Mouse (Mus musculus): Measurements from ENCODE around the gene Dnajb8. TPM values are rescaled to one million over a fixed set of nuclear protein-coding genes. Genes with fewer than 3 reads are reported as not detected.

Dnajb8 gene
- total RNA-seq, 2 experiments from 2014 or later, result not detected

GRCm38 (mm10) chr6:88199718-88200692 lies 22.1 kb upstream of the Dnajb8 start:
- DNase-seq, result no peak

- no peak for DNase-seq
Measured at GRCm38 (mm10) chr6:88200693-88201609, 21.1 kb upstream of the Dnajb8 start.

GRCm38 (mm10) chr6:88201926-88202700 lies 20.0 kb upstream of the Dnajb8 start:
- no peak for DNase-seq

- peak; percentile 40 to 69 for DNase-seq
Measured at GRCm38 (mm10) chr6:88202921-88203690, 19.0 kb upstream of the Dnajb8 start.

GRCm38 (mm10) chr6:88203791-88204405 lies 18.2 kb upstream of the Dnajb8 start:
- DNase-seq, result no peak

DNA sequence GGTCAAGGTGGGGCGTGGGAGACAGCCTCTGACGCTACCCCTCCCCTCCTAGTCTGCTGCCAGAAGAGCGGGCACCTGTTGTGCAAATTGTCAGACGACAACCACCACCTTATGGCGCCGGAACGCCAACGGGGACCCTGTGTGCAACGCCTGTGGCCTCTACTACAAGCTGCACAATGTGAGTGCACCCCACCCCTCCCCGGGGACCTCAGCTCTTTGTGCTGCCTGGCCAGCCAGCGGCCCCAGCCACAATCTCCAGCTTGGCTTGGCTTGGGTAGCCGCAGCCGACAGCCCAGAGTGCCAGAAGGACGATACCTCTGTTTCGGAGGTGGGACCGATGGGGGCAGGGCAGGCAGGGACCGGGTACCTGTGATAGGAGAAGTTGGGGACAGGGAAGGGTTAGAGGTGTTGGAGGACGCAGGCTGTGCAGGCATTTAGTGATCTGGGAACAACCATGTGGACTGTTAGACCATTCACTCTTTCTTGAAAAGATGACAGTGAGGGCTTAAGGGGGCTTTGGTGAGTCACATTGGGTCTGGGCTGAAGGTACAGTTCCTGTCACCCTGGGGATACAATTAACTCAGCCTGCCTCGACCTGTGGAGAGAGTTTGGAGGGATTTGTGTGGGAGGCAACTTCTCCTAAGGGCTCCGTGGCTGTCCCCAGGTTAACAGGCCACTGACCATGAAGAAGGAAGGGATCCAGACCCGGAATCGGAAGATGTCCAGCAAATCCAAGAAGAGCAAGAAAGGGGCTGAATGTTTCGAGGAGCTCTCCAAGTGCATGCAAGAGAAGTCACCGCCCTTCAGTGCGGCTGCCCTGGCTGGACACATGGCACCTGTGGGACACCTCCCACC lies 17.3 kb upstream of the Dnajb8 start:
- no peak for DNase-seq

DNA sequence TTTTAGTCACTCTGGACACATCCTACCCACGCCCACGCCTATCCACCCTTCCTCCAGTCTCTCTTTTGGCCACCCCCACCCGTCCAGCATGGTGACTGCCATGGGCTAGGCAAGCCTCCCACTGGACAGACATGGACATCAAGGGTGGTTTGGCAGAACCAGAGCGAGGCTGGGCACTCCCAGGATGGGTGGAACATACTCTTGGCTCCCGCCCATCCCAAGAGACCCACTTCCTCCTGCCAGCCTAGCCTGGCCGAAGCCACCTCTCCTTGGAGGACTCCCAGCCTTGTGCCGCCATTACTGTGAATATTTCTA lies 16.7 kb upstream of the Dnajb8 start:
- no peak for DNase-seq

DNA sequence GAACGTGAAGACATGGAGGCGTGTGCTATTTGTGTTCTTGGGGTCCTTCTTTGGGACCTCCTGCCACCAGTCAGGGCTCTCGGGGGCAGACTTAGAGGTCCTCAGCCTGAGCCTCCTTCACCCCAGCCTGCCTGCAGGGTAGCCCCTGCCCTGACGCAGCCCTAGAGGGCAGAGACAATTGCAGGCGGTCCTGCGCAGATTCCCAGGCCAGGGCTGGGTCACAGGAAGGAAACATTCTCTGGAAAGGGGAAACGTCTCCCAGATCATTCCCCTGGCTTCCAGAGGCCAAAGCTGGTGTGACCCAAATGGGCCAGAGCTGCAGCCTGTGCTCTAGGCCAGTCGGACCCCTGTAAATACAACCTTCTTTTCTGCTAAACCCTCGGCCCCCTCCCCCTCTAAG lies 16.1 kb upstream of the Dnajb8 start:
- peak; percentile 33 to 48 for DNase-seq

DNA sequence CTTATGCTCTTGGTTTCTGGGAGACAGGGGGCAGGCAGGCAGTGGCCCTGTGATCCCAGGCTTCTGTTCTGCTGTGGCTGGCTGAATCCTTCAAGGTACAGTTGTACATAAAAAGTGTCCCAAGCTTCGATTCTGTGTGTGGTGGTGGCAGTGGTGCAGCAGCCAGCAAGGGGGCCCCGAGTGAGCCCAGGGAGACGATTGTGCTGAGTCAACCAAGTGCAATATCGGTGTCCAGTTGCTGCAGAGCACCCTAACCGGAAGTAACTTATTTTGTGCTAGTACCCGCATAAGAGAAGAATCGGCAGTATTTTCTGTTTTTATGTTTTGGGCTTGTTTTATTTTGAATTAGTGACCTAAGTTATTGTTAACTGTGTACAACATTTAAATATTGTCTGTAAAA lies 15.5 kb upstream of the Dnajb8 start:
- DNase-seq, result no peak

GRCm38 (mm10) chr6:88207403-88208033 lies 14.6 kb upstream of the Dnajb8 start:
- no peak for DNase-seq

GRCm38 (mm10) chr6:88208321-88208720 lies 13.7 kb upstream of the Dnajb8 start:
- DNase-seq, result no peak

- no peak for DNase-seq
Measured at GRCm38 (mm10) chr6:88209453-88209852, 12.6 kb upstream of the Dnajb8 start.

- no peak for DNase-seq
Measured at GRCm38 (mm10) chr6:88210182-88210581, 11.9 kb upstream of the Dnajb8 start.

DNA sequence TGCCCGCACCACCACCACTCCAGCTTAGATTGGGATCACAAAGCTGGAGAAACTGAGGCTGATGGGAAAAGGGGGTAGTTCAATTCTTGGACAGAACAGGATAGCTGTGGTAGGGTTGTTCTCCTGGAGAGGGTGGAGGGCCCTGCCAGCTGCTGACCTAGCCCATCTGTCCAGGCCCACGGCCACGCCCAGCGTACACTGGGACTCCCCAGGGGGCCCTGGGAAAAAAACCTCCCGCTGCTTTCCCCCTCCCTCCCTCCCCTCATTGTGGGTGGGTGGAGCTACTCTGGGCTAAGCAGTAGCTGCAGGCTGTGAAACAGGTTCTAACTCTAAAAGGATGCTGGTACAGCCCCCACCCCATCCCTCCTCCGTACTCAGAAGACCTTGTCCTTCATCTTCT lies 6.3 kb upstream of the Dnajb8 start:
- DNase-seq, result no peak

DNA sequence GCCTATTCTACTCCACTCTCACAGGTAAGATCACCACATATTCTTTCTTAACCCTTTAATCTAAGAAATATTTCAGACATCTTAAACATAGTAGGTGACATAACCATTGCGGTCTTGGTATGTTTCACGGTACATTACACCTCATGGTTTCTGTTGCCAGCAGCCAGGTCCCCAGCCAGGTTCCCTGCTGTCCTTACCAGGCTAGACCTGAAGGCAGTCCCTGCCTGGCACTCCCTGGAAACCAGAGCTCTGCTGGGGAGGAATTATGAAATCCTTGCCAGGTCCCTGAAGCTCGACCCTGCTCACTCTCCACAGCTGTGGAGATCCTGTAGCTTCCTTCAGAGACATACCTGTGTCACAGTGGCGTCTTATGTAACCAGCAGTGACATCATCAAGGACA lies 5.9 kb upstream of the Dnajb8 start:
- no peak for DNase-seq

GRCm38 (mm10) chr6:88219094-88219493 lies 3.0 kb upstream of the Dnajb8 start:
- DNase-seq, result no peak

DNA sequence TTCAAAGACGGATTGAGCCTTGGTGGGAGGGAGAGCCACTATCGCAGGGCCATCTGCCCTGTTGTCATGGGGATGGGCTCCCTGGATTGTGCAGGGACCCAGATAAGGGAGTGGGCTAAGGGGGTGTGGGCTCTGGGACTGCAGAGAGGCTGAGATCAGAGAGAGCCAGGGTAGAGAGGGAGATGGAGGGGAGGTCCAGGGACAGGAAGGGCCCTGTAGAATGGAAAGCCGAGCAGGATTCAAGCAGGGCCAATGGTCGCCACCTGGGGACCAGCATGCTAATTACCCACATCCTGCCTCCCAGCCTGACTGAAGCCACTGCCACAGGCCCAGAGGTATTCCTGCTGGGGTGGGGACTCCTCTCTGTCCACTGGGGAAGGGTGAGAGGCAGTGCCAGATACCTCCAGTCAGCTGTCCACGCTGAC lies 4.5 kb downstream of the Dnajb8 start:
- DNase-seq, result no peak

- no peak for DNase-seq
Measured at GRCm38 (mm10) chr6:88227537-88227936, 5.5 kb downstream of the Dnajb8 start.

GRCm38 (mm10) chr6:88229221-88229620 lies 7.2 kb downstream of the Dnajb8 start:
- DNase-seq, result no peak
